Mouse (Mus musculus) forebrain, embryonic 14.5 days (tissue): ENCODE measurements around the gene Bnip3. TPM values are rescaled to one million over a fixed set of nuclear protein-coding genes. Genes with fewer than 3 reads are reported as not detected.
A peak's percentile ranks its signal among the peaks of the same experiment; 100 is the strongest.

Source experiments
- ATAC-seq: fragments of 200-750 bp; cut with Nextera tagmentation; 2 replicates; pipeline ENCODE4 v1.8.0; 2017; ENCODE audit warnings: mild to moderate bottlenecking, moderate library complexity
- DNase-seq: peaks from one replicate; pipeline ENCODE4 v3.0.0-alpha.2; 2015; ENCODE audit warnings: low spot score
- H3K27ac ChIP-seq: fragments of 300-500 bp; sonication (generic); 2 replicates; pipeline ENCODE4 v1.5.1; 2014; ENCODE audit warnings: low read depth, mild to moderate bottlenecking, control low read depth, low read length, moderate library complexity
- H3K27me3 ChIP-seq: fragments of 300-500 bp; sonication (generic); replicated peaks from 2 replicates; pipeline ENCODE4 v1.6.1; 2014; ENCODE audit warnings: low read length, control low read depth, mixed read lengths; ENCODE audit not compliant: control insufficient read depth, insufficient read depth
- H3K36me3 ChIP-seq: fragments of 300-500 bp; sonication (generic); 2 replicates; pipeline ENCODE4 v1.6.1; 2014; ENCODE audit warnings: low read length, control low read depth; ENCODE audit not compliant: control insufficient read depth, insufficient read depth
- H3K4me1 ChIP-seq: fragments of 300-500 bp; sonication (generic); 2 replicates; pipeline ENCODE4 v1.6.1; 2014; ENCODE audit warnings: antibody characterized with exemption, low read length, control low read depth; ENCODE audit not compliant: control insufficient read depth, insufficient read depth
- H3K4me2 ChIP-seq: fragments of 300-500 bp; sonication (generic); 2 replicates; pipeline ENCODE4 v1.6.1; 2014; ENCODE audit warnings: mild to moderate bottlenecking, control low read depth, low read length
- H3K4me3 ChIP-seq: fragments of 300-500 bp; sonication (generic); 2 replicates; pipeline ENCODE4 v1.5.1; 2014; ENCODE audit warnings: low read depth, low read length, control low read depth
- H3K9ac ChIP-seq: fragments of 300-500 bp; sonication (generic); 2 replicates; pipeline ENCODE4 v1.6.1; 2014; ENCODE audit warnings: mild to moderate bottlenecking, low read length, control low read depth, moderate library complexity
- H3K9me3 ChIP-seq: fragments of 300-500 bp; sonication (generic); replicated peaks from 2 replicates; pipeline ENCODE4 v1.6.1; 2016; ENCODE audit warnings: low read length, control low read depth, mixed read lengths; ENCODE audit not compliant: control insufficient read depth
- WGBS: fragments of 180-500 bp; shearing (Covaris S2); extraction: QIAGEN DNeasy Blood & Tissue Kit; methylation state at CpG from one replicate; pipeline ENCODE4 v1.1.7; 2014; 5-methylcytosine and 5-hydroxymethylcytosine counted together
- polyA plus RNA-seq: library from polyadenylated mRNA; unstranded; fragments of >200 nt; fragmentation: Nextera tagmentation; extraction: Ambion mirVana; gene quantifications from 2 replicates; pipeline ENCODE4 v1.2.1, GENCODE M21; 2014

The Bnip3 gene
- 84.9 and 89.1 TPM in 2 replicates for polyA plus RNA-seq

- Histone ChIP-seq H3K4me2 (peak within 1 kb of the TSS; percentile 59), H3K4me3 (peak within 1 kb of the TSS; percentile 81), H3K4me1 (peaks cover 11% of the 10 kb centered on the region; the same call in 1 of the 2 replicates), H3K9ac (peak within 1 kb of the TSS; percentile 80), H3K27ac (no peak within 1 kb of the TSS; the same call in 1 of the 2 replicates), H3K27me3 (no peaks in the 10 kb centered on the region; the same call in 1 of the 2 replicates), H3K9me3 (no peaks in the 10 kb centered on the region), H3K36me3 (no peaks in the 10 kb centered on the region)
- ATAC-seq = peak; percentile 96
- WGBS = under 1% methylated on average over 62 of the region's 66 CpGs
- DNase-seq = peak; percentile 92
Measured at GRCm38 (mm10) chr7:138909277-138910192, at the start of gene Bnip3. Gene Bnip3 (minus strand): TSS chr7:138909519.

- Histone ChIP-seq H3K36me3 (no peaks in the 10 kb centered on the region), H3K4me1 (no peaks in the 10 kb centered on the region), H3K4me3 (no peak overlapping the region), H3K4me2 (no peak overlapping the region), H3K9me3 (no peaks in the 10 kb centered on the region), H3K9ac (no peak overlapping the region), H3K27me3 (no peaks in the 10 kb centered on the region), H3K27ac (no peak overlapping the region)
- 83% methylated on average over 6 of the region's 6 CpGs for WGBS
- no peak for ATAC-seq
- no peak for DNase-seq
Measured at GRCm38 (mm10) chr7:138957106-138957505, 47.8 kb upstream of the Bnip3 start.

GRCm38 (mm10) chr7:138955787-138956186 is 46.5 kb upstream of the Bnip3 start:
- Histone ChIP-seq H3K27ac (no peak overlapping the region), H3K9me3 (no peaks in the 10 kb centered on the region), H3K36me3 (no peaks in the 10 kb centered on the region), H3K4me1 (no peaks in the 10 kb centered on the region), H3K27me3 (no peaks in the 10 kb centered on the region), H3K4me3 (no peak overlapping the region), H3K9ac (no peak overlapping the region), H3K4me2 (no peak overlapping the region)
- no peak for DNase-seq
- no peak for ATAC-seq
- WGBS = 75% methylated on average over 7 of the region's 7 CpGs

- Histone ChIP-seq H3K36me3 (no peaks in the 10 kb centered on the region), H3K4me2 (no peak overlapping the region), H3K4me3 (no peak overlapping the region), H3K4me1 (no peaks in the 10 kb centered on the region), H3K9ac (no peak overlapping the region), H3K27ac (no peak overlapping the region), H3K27me3 (0 out of 2 replicates have a peak, but pooled peaks cover 3% of the 10 kb centered on the region), H3K9me3 (no peaks in the 10 kb centered on the region)
- ATAC-seq (no peak), DNase-seq (no peak)
- WGBS = 39% methylated on average over 8 of the region's 8 CpGs
Measured at GRCm38 (mm10) chr7:138948309-138948708, 39.0 kb upstream of the Bnip3 start.

- no peak overlapping the region for H3K27ac ChIP-seq
- H3K4me1 ChIP-seq = no peaks in the 10 kb centered on the region
- H3K4me2 ChIP-seq = no peak overlapping the region
- H3K36me3 ChIP-seq = no peaks in the 10 kb centered on the region
- H3K9ac ChIP-seq = no peak overlapping the region
- no peaks in the 10 kb centered on the region for H3K9me3 ChIP-seq
- 88% methylated on average over 8 of the region's 8 CpGs for WGBS
- peaks cover 8% of the 10 kb centered on the region for H3K27me3 ChIP-seq
- DNase-seq (no peak), ATAC-seq (no peak)
- H3K4me3 ChIP-seq = no peak overlapping the region
Measured at GRCm38 (mm10) chr7:138947741-138948140, 38.4 kb upstream of the Bnip3 start.

- no peak for DNase-seq
- no peak overlapping the region for H3K4me3 ChIP-seq
- H3K36me3 ChIP-seq = no peaks in the 10 kb centered on the region
- H3K9me3 ChIP-seq = no peaks in the 10 kb centered on the region
- no peak for ATAC-seq
- H3K4me2 ChIP-seq = no peak overlapping the region
- WGBS = 67% methylated on average over 3 of the region's 3 CpGs
- H3K27ac ChIP-seq = no peak overlapping the region
- H3K27me3 ChIP-seq = peaks cover 29% of the 10 kb centered on the region
- no peaks in the 10 kb centered on the region; the same call in 1 of the 2 replicates for H3K4me1 ChIP-seq
- H3K9ac ChIP-seq = no peak overlapping the region
Measured at GRCm38 (mm10) chr7:138945668-138946067, 36.3 kb upstream of the Bnip3 start.

- Histone ChIP-seq H3K27me3 (peaks cover 47% of the 10 kb centered on the region), H3K36me3 (no peaks in the 10 kb centered on the region), H3K4me2 (no peak overlapping the region), H3K9ac (no peak overlapping the region), H3K4me1 (no peaks in the 10 kb centered on the region; the same call in 1 of the 2 replicates), H3K27ac (no peak overlapping the region), H3K4me3 (no peak overlapping the region), H3K9me3 (no peaks in the 10 kb centered on the region)
- WGBS = 93% methylated on average over 1 of the region's 1 CpGs
- ATAC-seq (no peak), DNase-seq (no peak)
Measured at GRCm38 (mm10) chr7:138942301-138942700, 33.0 kb upstream of the Bnip3 start.

GRCm38 (mm10) chr7:138941571-138941970 is 32.3 kb upstream of the Bnip3 start:
- Histone ChIP-seq H3K36me3 (no peaks in the 10 kb centered on the region), H3K4me2 (peak overlapping the region; percentile 72), H3K4me3 (peak overlapping the region; percentile 38), H3K27me3 (peaks cover 47% of the 10 kb centered on the region), H3K4me1 (no peaks in the 10 kb centered on the region; the same call in 1 of the 2 replicates), H3K9me3 (no peaks in the 10 kb centered on the region), H3K9ac (peak overlapping the region; percentile 57), H3K27ac (no peak overlapping the region)
- ATAC-seq = no peak
- 22% methylated on average over 5 of the region's 5 CpGs for WGBS
- no peak for DNase-seq
